Mouse (Mus musculus): ENCODE measurements around the gene Sgms2.

GRCm38 (mm10) chr3:131525229-131525628 is 34.0 kb upstream of the Sgms2 start:
- TF ChIP-seq CTCF (IDR thresholded peaks at IDR 0.05) (no peak), EP300 (IDR thresholded peaks at IDR 0.05) (no peak)

Data from lung, postnatal 0 days (tissue).